Mouse (Mus musculus) hindbrain, embryonic 12.5 days (tissue): ENCODE measurements at regions not wholly inside any gene's neighbourhood (a gene's known extent, or its start where the extent isn't known, plus 50 kb on each side); places are given as distances from the start of the nearest gene placed in this dataset.

ENCODE experiments used
- ATAC-seq: fragments of 200-750 bp; cut with Nextera tagmentation; 2 replicates; pipeline ENCODE4 v1.8.0; 2017; ENCODE audit warnings: moderate TSS enrichment; ENCODE audit not compliant: low FRiP score
- H3K27ac ChIP-seq: fragments of 300-500 bp; sonication (generic); 2 replicates; pipeline ENCODE4 v1.5.1; 2016; ENCODE audit warnings: mild to moderate bottlenecking
- H3K27me3 ChIP-seq: fragments of 300-500 bp; sonication (generic); 2 replicates; pipeline ENCODE4 v1.6.1; 2016; ENCODE audit warnings: mild to moderate bottlenecking
- H3K36me3 ChIP-seq: fragments of 300-500 bp; sonication (generic); 2 replicates; pipeline ENCODE4 v1.6.1; 2016; ENCODE audit warnings: mild to moderate bottlenecking
- H3K4me1 ChIP-seq: fragments of 300-500 bp; sonication (generic); 2 replicates; pipeline ENCODE4 v1.6.1; 2016
- H3K4me2 ChIP-seq: fragments of 300-500 bp; sonication (generic); replicated peaks from 2 replicates; pipeline ENCODE4 v1.6.1; 2016; ENCODE audit warnings: mild to moderate bottlenecking
- H3K4me3 ChIP-seq: fragments of 300-500 bp; sonication (generic); 2 replicates; pipeline ENCODE4 v1.5.1; 2016; ENCODE audit warnings: mild to moderate bottlenecking
- H3K9ac ChIP-seq: fragments of 300-500 bp; sonication (generic); 2 replicates; pipeline ENCODE4 v1.6.1; 2016; ENCODE audit warnings: mild to moderate bottlenecking, moderate library complexity
- H3K9me3 ChIP-seq: fragments of 300-500 bp; sonication (generic); replicated peaks from 2 replicates; pipeline ENCODE4 v1.6.1; 2016; ENCODE audit warnings: mild to moderate bottlenecking
- WGBS: fragments of 180-500 bp; shearing (Covaris S2); methylation state at CpG from one replicate; pipeline ENCODE4 v1.1.7; 2016; 5-methylcytosine and 5-hydroxymethylcytosine counted together

GRCm38 (mm10) chr14:25299673-25300190 lies 159.3 kb upstream of the Zmiz1 start:
- no peak for ATAC-seq
- H3K9ac ChIP-seq: no peak overlapping the region
- H3K4me2 ChIP-seq: no peak overlapping the region
- H3K27me3 ChIP-seq: no peaks in the 10 kb centered on the region
- H3K9me3 ChIP-seq: no peaks in the 10 kb centered on the region
- 79% methylated on average over 3 of the region's 3 CpGs for WGBS
- H3K36me3 ChIP-seq: no peaks in the 10 kb centered on the region
- H3K27ac ChIP-seq: no peak overlapping the region
- no peak overlapping the region for H3K4me3 ChIP-seq
- H3K4me1 ChIP-seq: peaks cover 26% of the 10 kb centered on the region

- Histone ChIP-seq H3K36me3 (no peaks in the 10 kb centered on the region), H3K9me3 (no peaks in the 10 kb centered on the region), H3K4me3 (no peak overlapping the region), H3K27me3 (no peaks in the 10 kb centered on the region), H3K27ac (no peak overlapping the region), H3K9ac (no peak overlapping the region), H3K4me2 (no peak overlapping the region), H3K4me1 (peaks cover 31% of the 10 kb centered on the region)
- no peak for ATAC-seq
- 47% methylated on average over 9 of the region's 9 CpGs for WGBS
Observed at GRCm38 (mm10) chr14:25301336-25302031, 157.5 kb upstream of the Zmiz1 start.

GRCm38 (mm10) chr14:25304391-25304851 lies 154.6 kb upstream of the Zmiz1 start:
- Histone ChIP-seq H3K4me3 (no peak overlapping the region), H3K9me3 (no peaks in the 10 kb centered on the region), H3K27ac (peak overlapping the region; percentile 45), H3K27me3 (0 out of 2 replicates have a peak, but pooled peaks cover 4% of the 10 kb centered on the region), H3K36me3 (no peaks in the 10 kb centered on the region), H3K4me2 (no peak overlapping the region; the same call in 1 of the 2 replicates), H3K4me1 (peaks cover 40% of the 10 kb centered on the region), H3K9ac (no peak overlapping the region; the same call in 1 of the 2 replicates)
- ATAC-seq: peak; percentile 47; the same call in 1 of the 2 replicates
- WGBS: 5% methylated on average over 9 of the region's 9 CpGs

GRCm38 (mm10) chr14:25306166-25306565 lies 152.8 kb upstream of the Zmiz1 start:
- H3K4me1 ChIP-seq: peaks cover 46% of the 10 kb centered on the region

GRCm38 (mm10) chr14:25306961-25307654 lies 151.9 kb upstream of the Zmiz1 start:
- H3K9ac ChIP-seq: no peak overlapping the region
- no peaks in the 10 kb centered on the region for H3K9me3 ChIP-seq
- no peaks in the 10 kb centered on the region for H3K36me3 ChIP-seq
- H3K4me3 ChIP-seq: no peak overlapping the region
- H3K27ac ChIP-seq: no peak overlapping the region
- 0 out of 2 replicates have a peak, but pooled peaks cover 7% of the 10 kb centered on the region for H3K27me3 ChIP-seq
- H3K4me1 ChIP-seq: peaks cover 45% of the 10 kb centered on the region
- H3K4me2 ChIP-seq: no peak overlapping the region
- WGBS: 62% methylated on average over 3 of the region's 3 CpGs
- ATAC-seq: no peak

More at GRCm38 (mm10) chr14:25306166-25306565, 152.8 kb upstream of the Zmiz1 start:
- H3K4me3 ChIP-seq: no peak overlapping the region
- H3K9me3 ChIP-seq: no peaks in the 10 kb centered on the region
- no peak overlapping the region for H3K4me2 ChIP-seq
- WGBS: 59% methylated on average over 7 of the region's 7 CpGs
- 0 out of 2 replicates have a peak, but pooled peaks cover 6% of the 10 kb centered on the region for H3K27me3 ChIP-seq
- no peaks in the 10 kb centered on the region for H3K36me3 ChIP-seq
- H3K27ac ChIP-seq: no peak overlapping the region
- no peak overlapping the region for H3K9ac ChIP-seq
- ATAC-seq: no peak

- Histone ChIP-seq H3K9ac (no peak overlapping the region), H3K4me3 (no peak overlapping the region), H3K9me3 (no peaks in the 10 kb centered on the region), H3K4me2 (no peak overlapping the region), H3K27ac (no peak overlapping the region), H3K36me3 (no peaks in the 10 kb centered on the region), H3K4me1 (peaks cover 49% of the 10 kb centered on the region), H3K27me3 (0 out of 2 replicates have a peak, but pooled peaks cover 7% of the 10 kb centered on the region)
- 78% methylated on average over 3 of the region's 3 CpGs for WGBS
- ATAC-seq: no peak
Observed at GRCm38 (mm10) chr14:25308051-25308450, 150.9 kb upstream of the Zmiz1 start.

- Histone ChIP-seq H3K27me3 (0 out of 2 replicates have a peak, but pooled peaks cover 7% of the 10 kb centered on the region), H3K27ac (no peak overlapping the region), H3K36me3 (no peaks in the 10 kb centered on the region), H3K9me3 (no peaks in the 10 kb centered on the region), H3K4me3 (no peak overlapping the region), H3K4me2 (no peak overlapping the region), H3K9ac (no peak overlapping the region), H3K4me1 (peaks cover 33% of the 10 kb centered on the region)
- 61% methylated on average over 4 of the region's 4 CpGs for WGBS
- no peak for ATAC-seq
Observed at GRCm38 (mm10) chr14:25310671-25311151, 148.3 kb upstream of the Zmiz1 start.

GRCm38 (mm10) chr14:25311475-25311874 lies 147.5 kb upstream of the Zmiz1 start:
- no peak overlapping the region for H3K27ac ChIP-seq

GRCm38 (mm10) chr14:25312135-25312534 lies 146.8 kb upstream of the Zmiz1 start:
- Histone ChIP-seq H3K27me3 (0 out of 2 replicates have a peak, but pooled peaks cover 7% of the 10 kb centered on the region), H3K27ac (peak overlapping the region; percentile 40), H3K4me2 (no peak overlapping the region), H3K4me1 (peaks cover 22% of the 10 kb centered on the region), H3K9ac (no peak overlapping the region), H3K4me3 (no peak overlapping the region), H3K9me3 (no peaks in the 10 kb centered on the region), H3K36me3 (no peaks in the 10 kb centered on the region)
- WGBS: 23% methylated on average over 7 of the region's 7 CpGs
- no peak for ATAC-seq

More at GRCm38 (mm10) chr14:25311475-25311874, 147.5 kb upstream of the Zmiz1 start:
- H3K4me3 ChIP-seq: no peak overlapping the region
- WGBS: 76% methylated on average over 3 of the region's 3 CpGs
- peaks cover 28% of the 10 kb centered on the region for H3K4me1 ChIP-seq
- no peaks in the 10 kb centered on the region for H3K36me3 ChIP-seq
- H3K4me2 ChIP-seq: no peak overlapping the region
- ATAC-seq: no peak
- H3K27me3 ChIP-seq: 0 out of 2 replicates have a peak, but pooled peaks cover 7% of the 10 kb centered on the region
- H3K9ac ChIP-seq: no peak overlapping the region
- H3K9me3 ChIP-seq: no peaks in the 10 kb centered on the region

- ATAC-seq: no peak
- Histone ChIP-seq H3K36me3 (no peaks in the 10 kb centered on the region), H3K4me3 (no peak overlapping the region), H3K9ac (no peak overlapping the region), H3K27me3 (0 out of 2 replicates have a peak, but pooled peaks cover 7% of the 10 kb centered on the region), H3K4me1 (peaks cover 28% of the 10 kb centered on the region), H3K27ac (no peak overlapping the region), H3K9me3 (no peaks in the 10 kb centered on the region), H3K4me2 (no peak overlapping the region)
- WGBS: 91% methylated on average over 6 of the region's 6 CpGs
Observed at GRCm38 (mm10) chr14:25312814-25313426, 146.1 kb upstream of the Zmiz1 start.

- H3K4me2 ChIP-seq: no peak overlapping the region
- H3K27me3 ChIP-seq: 0 out of 2 replicates have a peak, but pooled peaks cover 2% of the 10 kb centered on the region
- no peak overlapping the region for H3K4me3 ChIP-seq
- H3K9me3 ChIP-seq: no peaks in the 10 kb centered on the region
- H3K4me1 ChIP-seq: peaks cover 37% of the 10 kb centered on the region
- WGBS: 78% methylated on average over 4 of the region's 4 CpGs
- ATAC-seq: no peak
- no peak overlapping the region for H3K9ac ChIP-seq
- H3K36me3 ChIP-seq: no peaks in the 10 kb centered on the region
- H3K27ac ChIP-seq: no peak overlapping the region
Observed at GRCm38 (mm10) chr14:25313693-25314240, 145.2 kb upstream of the Zmiz1 start.
